Mouse (Mus musculus) ES-Bruce4 (cell line): ENCODE data around the gene Lipc.

ENCODE experiments used
- CTCF ChIP-seq: IDR thresholded peaks from one replicate; pipeline ENCODE4 v1.8.1; 2011; ENCODE audit warnings: low read depth, low read length
- POLR2A ChIP-seq: IDR thresholded peaks from one replicate; pipeline ENCODE4 v1.8.1; 2011; ENCODE audit warnings: low read length; ENCODE audit not compliant: insufficient read depth

DNA sequence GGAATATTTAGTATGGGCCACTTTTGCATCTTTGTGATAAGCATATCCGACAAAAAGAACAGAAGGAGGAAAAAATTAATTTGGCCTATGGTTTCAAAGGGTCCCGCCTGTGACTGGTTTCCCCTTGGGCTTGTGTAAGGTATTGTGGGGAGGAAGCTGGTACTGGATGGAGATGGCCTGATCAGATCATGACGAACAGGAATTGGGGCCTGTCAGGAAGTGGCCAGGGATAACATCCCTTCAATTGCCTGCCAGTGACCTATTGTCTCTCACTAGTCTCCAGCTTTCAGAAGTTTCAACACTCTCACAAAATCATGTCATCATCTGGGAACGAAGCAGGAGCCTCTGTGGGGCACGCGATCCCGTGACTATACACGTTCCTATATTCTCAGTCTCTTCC, 2.7 kb downstream of the Lipc start:
- no peak for TF ChIP-seq POLR2A
- TF ChIP-seq CTCF: no peak
